Mouse (Mus musculus): ENCODE data around the gene Mkln1.
"Not testable (repeated sequence)": the region's sequence is repeated elsewhere in the genome, so short reads cannot be mapped to it uniquely, and the experiment has no call there.

Mkln1 gene

DNA sequence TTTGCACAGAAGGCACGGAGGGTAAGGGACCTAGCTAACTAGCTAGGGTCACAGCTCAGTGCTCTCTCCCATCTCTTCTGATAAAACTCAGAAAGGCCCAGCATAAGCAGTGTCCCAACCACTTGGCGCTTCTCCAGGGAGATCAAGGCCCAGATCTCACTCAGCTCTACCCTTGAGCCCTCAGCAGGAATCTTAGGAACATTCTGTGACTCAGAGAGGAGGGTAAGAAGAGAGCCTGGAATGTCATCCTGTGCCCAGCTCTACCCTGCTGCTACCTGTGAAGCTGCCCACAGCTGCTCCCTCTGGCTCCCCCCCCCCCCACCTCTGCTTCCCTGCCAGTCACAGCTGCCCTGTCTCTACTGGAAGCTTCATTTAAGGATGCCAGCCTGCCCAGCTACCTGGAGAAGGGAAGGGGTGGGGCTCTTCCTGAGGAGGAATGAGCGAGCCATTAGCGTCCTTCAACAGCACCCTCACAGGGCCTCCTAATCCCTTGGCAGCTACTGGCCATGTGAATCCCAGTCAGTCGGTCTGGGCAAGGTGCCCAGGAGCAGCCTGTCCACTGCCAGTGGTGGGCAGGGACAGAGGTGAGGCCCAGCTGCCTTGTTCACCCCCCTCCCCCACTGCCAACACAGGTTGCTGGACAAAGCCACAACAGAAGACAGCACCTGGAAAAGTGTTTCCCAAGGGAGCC lies 151.0 kb downstream of the Mkln1 start:
- in situ Hi-C loops (cut with MboI, MseI) = no loop called here

DNA sequence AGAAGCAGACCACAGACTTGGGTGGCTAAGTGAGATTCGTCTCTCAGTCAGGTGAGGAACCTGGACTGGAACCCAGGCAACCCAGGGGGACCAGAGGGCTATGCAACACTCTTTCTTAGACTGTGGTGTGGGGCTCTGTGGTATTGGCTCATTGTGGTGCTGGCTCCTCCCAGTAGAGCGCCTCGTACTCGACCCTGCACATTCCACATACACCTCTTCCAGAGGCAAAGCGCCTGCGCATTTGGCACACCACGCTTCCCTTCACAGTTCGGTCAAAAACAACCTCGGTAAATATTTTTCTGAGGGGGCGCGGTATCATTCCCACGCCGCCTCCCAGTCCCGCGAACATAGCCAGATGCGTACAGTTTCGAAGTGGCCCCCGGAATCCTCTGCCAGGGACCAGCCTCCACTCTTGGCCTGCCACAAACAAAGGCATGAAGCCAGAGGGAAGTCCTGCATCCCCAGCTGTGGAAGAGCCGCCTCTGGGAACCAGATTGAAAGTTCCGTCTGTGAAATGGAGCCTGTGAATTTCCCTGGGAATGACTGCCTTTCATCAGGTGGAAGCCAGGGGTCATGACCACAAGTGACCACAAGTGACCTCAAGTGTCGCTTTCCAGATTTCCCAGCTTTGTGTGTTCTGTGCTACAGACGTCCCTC lies 152.5 kb downstream of the Mkln1 start:
- in situ Hi-C loops (cut with MboI, MseI) = no loop called here

DNA sequence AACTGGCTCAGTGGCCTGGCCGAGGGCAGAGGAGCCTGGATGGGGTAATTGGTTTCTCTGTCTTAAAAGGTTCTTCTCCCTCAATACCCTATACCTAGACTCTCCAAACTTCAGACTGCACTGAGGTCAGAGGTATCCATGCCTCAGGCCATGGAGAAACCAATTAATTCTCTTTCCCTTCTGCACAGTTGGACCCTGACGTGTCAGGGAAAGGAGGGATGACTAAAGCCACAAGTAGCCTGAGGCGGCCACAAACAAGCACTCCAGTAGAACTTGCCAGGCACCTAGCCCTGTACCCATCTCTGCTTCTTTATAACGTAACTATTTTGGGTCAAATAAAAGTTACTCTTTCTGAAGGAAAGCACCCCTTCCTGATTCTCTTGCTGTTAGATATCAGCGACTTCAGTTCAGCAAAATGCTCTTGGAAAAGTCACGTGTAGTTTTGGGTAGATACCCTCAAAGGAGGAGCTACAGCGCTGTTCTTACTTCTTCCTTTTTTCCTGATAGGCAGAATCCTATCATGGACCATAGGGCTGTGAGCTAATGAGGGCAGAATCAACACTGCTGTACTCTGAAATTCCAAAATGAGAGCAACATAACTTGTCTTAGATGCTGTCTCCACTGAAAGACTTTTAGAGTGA lies 158.0 kb downstream of the Mkln1 start:
- in situ Hi-C loops (cut with MboI, MseI) = no loop called here

DNA sequence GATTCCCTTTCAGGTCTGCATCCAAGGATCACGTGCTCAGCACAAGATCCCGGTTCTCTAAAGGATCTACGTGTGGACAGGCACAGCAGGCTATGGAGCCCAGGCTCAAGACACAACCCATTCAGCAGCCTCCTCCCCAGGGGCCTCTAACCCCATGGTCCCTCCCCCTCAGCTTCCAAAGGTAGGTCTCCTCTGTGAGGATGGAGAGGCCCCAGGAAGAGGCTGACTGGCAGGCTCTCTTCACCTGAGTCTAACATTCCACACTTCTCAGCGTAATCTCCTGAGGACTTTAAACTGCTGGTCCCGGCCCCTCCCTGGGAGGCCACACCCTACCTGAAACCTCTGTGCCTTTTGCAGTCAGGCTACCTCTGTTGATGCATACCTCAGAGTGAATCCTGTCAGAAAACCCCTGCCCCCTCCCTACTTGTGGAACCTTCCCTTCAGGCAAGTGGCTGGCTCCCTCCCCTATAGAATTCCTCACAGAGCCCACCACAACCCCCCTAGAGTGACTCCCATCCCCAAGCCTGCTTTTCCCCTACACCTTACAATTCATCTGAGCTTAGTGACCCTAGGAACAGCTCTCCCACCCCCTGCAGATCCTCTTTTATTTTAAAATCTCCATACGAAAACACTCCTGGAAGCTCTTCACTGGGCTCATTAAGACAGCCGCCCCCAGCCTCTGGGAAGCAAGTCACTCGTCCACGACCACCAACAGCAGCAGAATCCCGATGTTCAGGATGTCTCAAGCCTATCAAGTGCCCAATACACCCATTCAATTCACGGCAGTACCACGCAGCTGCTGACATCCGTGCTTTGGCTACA lies 161.8 kb downstream of the Mkln1 start:
- in situ Hi-C loops (cut with MboI, MseI) = no loop called here

DNA sequence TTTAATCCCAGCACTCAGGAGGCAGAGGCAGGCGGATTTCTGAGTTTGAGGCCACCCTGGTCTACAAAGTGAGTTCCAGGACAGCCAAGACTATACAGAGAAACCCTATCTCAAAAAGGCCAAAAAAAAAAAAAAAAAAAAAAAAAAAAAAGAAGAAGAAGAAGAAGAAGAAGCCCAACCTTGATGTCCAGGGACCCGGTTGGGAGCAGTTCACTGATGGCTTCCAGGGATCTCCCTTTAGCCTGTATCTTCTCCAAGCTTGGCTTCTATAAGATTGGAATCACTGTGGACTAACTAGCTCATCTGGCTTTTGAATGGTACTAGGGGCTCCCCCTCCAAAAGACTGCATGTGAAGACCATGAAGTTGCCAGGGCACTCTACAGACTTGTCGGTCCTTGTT lies 163.4 kb downstream of the Mkln1 start:
- in situ Hi-C loops (cut with MboI, MseI) = not testable (repeated sequence)

DNA sequence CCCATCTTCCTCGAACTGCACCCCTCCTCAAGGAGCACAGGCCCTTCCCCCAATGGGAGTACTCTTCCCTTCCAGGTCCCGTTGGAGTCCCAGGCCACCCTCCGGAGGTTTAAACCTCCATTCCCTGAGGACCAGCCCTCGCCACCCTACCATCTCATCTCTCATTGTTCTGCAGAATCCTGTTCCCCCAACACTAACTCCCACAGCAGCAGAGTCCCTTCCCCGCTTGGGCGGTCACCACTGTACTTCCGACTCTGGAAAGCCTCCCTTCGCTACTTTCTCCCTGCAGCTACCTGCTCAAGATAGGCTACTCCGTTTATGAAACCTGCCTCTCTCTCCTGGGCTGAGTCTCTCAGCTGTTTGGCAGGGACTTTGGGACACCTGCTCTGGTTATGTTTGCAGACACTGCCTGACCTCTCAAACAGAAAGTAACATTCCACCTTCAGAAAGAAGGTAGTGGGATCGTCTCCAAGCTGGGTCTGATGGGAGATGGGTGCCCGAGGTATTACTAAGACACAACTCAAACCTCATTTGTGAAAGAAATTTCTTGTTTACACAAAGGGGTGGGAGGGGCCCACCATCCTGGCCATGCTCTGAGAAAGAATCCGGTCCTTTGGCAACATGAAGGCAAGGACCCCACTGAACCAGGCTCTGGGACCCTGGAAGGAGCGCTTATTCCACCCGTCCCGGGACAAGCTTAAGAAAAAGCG lies 164.0 kb downstream of the Mkln1 start:
- in situ Hi-C loops (cut with MboI, MseI) = no loop called here

DNA sequence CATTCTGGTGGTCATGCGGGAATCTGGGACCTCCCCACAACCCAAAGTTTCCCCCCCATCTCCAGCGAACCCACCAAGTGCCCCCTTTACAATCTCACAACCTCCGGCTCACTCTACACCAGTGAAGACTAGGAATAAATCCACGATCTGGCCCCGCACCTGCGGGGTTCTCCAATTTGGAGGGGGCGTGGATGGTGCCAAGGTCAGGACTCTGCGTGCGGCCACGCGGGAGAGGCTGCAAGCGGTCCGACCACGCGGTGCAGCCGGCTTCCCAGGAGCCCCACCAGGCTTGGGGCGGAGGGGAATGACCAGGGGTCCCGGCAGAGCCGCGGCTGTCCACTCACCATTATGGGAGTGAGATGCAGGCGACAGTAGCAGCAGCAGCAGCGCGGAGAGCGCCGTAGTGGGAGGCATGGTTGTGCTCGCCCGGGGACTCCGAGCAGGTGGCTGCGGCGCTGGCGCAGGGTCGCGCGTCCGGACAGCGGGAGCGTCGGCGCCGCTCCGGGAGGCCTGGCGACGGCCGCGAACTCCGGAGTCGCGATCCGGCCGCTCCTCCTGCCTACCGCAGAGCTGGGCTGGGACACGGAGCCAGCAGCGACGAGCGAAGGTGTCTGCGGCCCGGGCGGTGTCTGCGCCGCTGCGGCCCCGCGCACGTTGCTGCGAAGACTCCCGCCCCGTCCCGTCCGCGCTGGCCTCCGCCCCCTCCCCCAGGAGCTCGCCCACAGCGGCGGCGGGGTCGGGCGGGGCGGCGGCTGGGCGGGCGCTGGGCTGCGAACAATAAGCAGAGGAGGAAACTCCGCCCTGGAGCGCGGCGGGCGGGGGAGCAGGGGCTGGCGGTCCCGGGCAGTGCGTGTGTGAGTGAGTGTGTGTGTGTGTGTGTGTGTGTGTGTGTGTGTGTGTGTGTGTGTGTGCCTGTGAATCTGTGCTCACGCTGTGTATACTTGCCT lies 165.0 kb downstream of the Mkln1 start, which contains the start of gene Podxl:
Podxl (minus strand) TSS at position 747 of the 947 bp plus-strand sequence.
- in situ Hi-C loops (cut with MboI, MseI) = no loop called here

DNA sequence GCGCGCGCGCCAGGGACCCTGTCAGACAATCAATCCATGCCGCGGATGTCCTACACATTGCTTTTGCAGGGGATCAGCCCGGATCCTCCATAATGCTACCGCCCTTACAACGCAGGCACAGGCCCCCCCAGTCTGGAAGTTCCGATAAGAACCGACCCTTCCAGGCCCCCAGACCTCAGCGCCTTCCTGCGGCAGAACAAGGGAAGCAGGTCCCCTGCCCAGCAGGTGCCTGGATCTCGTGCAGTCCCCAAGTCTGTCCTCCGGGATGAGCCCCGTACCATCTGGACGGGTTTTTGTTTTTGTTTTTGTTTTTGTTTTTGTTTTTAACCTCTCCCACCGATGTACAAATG lies 165.6 kb downstream of the Mkln1 start:
- in situ Hi-C loops (cut with MboI, MseI) = no loop called here

DNA sequence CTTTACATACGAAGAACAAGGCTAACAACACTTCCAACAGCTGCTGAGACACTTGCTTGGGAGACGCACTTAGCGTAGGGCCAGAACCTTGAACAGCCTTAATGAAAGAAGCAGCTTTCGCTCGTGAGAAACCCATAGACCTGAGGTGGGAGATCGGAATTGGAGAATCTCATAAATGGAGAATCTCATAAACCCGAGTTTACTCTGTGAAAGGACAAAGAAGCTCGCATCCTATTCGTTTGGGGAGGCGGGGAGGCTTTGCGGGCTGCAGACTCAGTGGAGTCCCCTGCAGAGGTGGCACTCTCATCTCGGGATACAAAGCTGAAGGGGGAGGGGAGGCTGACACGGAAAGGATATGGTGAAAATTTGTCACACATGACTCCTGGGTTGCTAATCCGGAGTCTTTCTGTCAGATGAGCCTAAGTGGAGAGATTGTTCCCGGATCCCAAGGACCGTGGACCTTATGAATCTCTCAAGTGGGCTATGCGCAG lies 166.4 kb downstream of the Mkln1 start:
- in situ Hi-C loops (cut with MboI, MseI) = no loop called here
